Mouse (Mus musculus) v-Abl transformed pro-B cells (cell line): Measurements from ENCODE around the gene Cyp27a1.

ENCODE experiments used
- in situ Hi-C, 2 experiments: fragments of 400-800 bp; cut with MboI; formaldehyde crosslinking; loops; one replicate each; pipeline ENCODE4 v1.15.1; 2025; ENCODE audit not compliant: unreplicated experiment in 2 of 2

The Cyp27a1 gene

DNA sequence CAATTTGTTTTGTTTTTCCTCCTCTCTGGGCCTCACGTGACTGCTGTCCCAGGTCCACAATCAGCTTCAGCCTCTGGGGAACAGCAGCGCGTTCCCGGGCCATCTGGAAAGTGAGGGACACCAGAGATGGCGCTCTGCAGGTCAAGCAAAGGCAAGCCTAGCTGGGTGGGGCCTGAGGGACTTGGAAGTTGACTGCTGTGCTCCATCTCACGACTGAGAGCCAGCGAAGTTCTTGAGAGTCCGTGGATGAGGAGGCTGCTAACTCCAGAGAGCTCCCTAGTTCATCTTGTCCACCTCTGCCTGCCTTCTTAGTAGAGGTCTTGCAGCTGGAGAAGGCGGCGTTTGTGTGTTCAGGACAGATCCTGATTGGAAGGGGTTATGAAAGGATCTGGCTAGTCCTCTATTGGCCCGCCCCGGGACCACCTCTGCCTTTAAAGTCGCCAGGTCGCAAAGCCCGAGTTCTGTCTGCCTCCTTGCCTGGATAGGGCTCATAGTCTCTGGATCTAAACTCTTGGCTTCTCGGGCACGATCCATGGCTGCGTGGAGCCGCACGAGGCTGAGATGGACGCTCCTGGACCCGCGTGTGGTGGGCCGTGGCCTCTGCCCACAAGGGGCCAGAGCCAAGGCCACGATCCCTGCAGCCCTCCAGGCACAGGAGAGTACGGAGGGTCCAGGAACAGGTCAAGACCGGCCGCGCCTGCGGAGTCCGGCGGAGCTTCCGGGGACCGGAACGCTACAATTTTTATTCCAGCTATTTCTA, at the start of gene Cyp27a1:
TSS of gene Cyp27a1 (plus strand) at position 476 of the 760 bp plus-strand sequence.
- in situ Hi-C loops, result no loop called here

DNA sequence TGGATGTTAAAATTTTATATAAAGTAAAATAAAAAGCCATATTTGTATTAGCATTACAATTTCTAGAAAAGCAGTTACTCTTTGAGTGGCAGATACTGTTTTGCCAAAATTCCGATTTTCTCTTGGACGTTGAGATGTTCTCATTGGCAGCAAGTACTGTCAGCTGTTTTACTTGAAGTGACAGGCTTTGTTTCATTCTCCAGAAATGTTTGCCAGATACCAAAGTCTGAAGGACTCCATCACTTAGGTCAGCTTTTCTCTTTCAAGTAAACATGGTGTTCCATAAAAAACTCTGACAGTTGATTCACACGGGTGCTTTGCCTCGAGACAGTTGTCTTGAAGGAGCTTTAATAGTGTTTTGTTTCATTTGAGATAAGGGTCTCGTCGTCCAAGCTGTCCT, 48.2 kb upstream of the Cyp27a1 start:
- in situ Hi-C loops, result loop anchor here in 1 of 2 experiments (10.0 kb wide), 1 partner anchor 160 kb away; the partner anchor contains the start of gene Cnot9

DNA sequence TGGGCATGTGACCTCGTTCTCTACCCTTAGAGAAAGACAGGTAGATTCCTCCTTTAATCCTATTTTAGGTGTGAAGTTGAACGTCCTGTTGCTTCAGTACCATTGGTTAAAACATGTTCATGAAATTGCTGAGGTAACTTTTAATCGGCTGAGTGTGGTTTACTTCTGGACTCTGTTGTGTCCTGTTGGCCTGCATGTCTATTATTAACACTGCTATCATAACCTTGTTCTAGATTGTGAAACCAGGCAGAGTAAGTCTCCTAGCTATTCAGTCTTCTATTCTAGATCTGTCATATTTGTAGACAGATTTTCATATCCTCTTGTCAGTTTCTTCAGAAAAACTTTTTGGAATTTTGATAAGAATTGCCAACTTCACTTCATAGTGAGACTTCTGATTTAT, 45.0 kb upstream of the Cyp27a1 start:
- in situ Hi-C loops, result loop anchor here in 1 of 2 experiments (10.0 kb wide), 1 partner anchor 164 kb away; the partner anchor contains the start of gene Cnot9

DNA sequence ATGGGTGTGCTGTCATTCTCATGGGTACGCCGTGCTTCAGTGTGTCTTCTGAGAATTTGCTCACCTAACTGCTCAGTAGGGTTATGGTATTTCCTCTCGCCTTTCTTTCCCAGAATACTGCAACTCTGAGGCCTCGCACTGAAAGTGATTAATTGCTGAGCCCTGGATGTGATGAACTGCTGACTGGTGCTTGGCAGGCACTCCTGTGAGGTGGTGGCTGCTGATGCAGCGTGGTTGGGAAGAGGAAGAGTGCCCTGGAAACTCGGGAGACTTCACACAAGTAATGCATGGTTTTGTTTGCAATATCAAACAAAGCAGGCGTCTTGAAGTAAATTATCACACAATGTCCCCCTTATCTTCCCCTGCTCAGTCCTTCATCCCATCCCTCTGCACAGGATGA, 40.6 kb upstream of the Cyp27a1 start:
- in situ Hi-C loops, result no loop called here

DNA sequence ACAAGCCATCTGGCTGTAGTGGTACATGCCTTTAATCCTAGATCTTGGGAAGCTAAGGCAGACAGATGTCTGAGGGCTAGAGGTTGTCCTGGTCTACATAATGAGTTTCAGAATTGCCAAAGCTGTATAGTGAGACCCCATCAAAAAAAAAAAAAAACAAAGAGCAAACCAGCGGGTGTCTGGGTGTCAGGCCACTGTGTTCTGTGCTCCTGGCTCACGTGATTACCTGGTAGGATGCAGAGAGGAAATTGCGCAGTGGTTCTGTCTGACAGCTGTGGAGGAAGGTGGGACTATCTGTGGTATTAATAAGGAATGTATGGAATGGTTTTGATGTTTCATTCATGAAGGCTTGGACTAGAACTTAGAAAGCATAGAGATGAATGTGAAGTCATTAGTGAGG, 36.5 kb upstream of the Cyp27a1 start:
- in situ Hi-C loops, result no loop called here

DNA sequence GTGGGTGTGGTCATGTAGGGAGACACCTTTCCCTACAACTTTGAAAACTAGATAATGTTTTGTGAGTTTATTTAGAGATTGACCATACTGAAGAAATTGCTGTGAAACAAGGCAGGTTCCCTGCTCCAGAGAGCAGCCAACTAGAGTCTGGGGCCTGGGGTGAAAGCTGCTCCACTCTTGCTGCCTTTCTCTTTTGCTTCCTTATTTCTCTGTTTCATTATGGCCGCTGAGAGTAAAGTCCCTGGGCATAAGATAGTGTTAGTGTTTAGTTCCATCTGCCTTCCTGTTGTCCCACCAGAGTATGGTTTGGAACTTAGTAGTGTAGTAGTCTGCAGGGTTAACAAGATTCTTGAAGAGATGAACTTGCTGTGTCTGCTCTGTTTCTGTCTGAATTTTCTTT, 35.5 kb upstream of the Cyp27a1 start:
- in situ Hi-C loops, result no loop called here

DNA sequence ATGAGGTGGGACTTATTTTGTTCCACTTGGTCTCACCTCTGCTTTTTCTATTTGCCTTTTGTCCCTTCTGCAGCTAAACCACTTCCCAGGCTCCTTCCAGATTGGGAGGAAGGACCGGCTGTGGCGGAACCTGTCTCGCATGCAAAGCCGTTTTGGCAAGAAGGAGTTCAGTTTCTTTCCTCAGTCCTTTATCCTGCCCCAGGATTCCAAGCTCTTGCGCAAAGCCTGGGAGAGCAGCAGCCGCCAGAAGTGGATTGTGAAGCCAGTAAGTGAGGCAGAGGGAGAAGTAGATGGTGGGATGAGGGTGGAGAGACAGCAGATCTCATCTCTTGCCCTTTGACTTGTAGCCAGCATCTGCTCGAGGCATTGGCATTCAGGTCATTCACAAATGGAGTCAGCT, 26.2 kb upstream of the Cyp27a1 start:
- in situ Hi-C loops, result no loop called here

DNA sequence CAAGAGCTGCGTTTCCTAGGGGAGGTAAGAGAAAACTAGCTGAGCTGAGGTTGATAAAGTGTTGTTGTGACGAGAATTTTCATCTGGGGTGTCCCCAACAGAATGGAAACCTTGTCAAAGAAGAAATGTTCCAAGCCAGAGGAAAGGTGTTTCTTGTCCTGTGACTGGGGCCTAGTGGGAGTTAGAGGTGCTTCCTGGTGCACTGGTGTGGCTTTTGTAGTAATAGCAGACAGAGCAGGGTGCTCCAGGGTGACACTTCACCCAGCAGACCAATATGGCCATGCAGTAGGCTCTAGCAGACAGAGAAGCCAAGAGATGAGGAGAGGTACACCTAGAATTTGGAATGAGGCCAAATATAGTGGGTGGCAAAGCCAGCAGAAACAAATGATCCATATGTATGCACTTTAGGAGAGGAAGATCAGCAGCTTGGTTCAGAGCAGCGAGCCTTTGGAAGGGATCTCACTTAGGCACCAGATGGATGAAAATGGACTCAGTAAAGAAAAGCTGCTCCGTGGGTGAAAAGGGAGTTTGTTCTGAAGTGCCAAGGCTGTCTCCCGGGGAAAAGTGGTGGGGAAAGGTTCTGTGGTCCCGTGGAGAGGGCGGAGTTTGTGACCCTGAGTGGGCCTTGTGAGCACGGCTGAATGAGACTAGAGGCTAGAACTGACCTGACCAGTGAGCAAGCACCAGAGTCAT, 19.3 kb upstream of the Cyp27a1 start:
- in situ Hi-C loops, result no loop called here

DNA sequence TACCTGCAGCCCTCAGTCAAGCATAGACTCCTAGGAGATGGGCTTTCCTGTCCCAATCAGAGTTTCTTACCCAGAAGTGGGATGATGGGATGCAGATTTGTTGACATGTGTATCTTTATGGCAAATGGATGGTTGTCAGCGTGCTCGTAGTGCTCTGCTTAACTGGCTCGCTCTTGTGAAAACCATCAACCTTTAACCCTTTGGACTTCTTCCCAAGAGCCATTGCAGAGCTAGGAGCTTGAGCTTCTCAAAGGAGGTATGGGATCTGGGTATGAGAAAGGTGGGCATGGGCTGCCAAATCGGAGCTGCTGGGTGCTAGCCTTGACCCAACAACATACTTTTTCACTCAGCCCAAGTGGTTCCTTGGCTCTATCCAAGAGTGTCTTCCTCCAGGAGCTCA, 17.5 kb upstream of the Cyp27a1 start:
- in situ Hi-C loops, result no loop called here

DNA sequence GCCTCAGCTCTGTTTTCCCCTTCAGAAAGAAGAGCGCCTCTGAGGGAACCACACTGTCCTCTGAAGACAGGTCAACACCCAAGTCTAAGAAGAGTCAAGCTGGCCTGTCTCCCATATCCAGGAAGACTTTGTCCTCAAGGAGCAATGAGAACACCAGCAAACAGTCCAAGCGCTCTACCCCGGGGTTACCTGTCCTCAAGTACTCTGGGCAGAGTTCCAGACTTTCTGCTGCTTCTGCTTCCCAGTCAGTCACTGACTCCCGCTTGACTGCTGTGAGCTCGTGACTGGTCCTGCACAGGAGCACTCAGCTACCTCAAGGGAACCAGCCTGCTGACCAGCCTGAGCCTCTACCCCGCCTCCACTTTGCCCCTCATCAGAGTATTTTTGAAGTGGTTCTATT, 16.0 kb upstream of the Cyp27a1 start:
- in situ Hi-C loops, result no loop called here

DNA sequence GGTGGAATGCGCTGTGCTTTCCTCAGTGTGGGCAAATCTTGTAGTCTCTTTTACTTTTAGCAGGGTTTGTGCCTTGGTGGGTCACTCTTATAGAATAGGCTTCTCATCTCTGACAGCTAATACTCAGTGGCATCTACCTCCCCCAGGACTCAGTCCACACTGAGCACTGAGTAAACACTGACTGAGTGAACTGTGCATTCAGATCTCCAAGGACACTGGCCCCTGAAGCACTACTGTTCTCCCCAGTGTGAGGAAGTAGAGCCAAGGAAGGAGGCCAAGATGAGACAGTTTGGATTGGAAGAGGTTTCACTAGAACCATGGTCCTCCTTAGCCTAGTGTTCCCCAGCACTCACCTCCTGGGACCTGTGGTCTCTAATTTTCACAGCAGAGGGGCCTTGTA, 15.0 kb upstream of the Cyp27a1 start:
- in situ Hi-C loops, result no loop called here

DNA sequence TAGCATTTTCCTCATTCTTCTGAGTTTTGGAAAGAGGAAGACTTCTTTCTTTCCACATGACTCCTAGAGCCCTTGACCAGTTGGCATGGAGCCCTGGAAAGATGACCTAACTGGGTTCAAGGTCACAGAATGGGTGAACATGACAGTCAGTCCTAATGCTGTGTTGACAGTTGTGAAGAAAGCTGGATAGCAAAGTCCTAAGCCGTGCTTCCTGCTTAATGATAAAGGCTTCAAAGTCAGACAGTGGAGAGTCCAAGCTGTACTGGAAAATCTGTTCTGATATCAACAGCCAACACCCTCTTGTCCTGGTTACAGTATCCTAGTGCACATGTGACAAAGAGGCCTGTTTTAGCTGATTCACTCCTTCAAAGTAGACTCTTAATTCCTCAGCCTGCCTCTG, 14.6 kb upstream of the Cyp27a1 start:
- in situ Hi-C loops, result no loop called here

DNA sequence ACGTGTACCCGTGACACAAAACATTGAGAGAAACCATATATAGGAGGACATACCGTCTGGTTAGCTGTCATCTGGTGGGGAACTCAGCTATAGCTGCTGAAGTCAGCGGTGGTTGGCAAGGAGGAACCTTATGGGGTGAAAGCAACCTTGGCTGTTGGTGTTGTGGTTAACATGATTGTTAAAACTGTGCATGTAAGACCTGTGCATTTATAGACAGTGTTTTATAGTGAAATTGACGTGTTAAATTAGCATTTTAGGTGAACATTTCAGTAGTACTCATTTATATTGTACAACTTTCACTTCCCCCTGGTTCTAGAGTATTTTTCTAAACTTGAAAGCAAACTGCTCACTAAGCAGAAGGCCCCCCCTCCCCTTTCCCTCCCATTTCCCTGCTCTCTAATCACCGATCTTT, 11.2 kb upstream of the Cyp27a1 start:
- in situ Hi-C loops, result no loop called here

DNA sequence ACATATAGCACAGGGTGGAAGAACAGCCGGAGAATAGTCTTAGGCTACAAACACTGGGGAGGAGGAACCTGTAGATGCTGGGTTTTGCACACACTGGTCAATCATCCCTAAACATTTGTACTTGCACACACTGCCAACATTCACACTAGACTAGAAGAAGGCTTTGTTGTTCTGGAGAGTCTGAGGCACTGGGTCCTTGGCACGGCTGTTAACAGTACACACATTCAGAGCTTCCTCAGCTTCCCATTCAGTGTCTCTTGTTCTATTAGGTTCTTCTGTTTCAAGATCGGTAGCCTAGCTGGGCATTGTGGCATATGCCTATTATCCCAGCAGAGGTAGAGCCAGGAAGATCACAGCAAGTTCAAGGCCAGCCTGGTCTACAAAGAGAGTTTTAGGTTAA, 9.2 kb upstream of the Cyp27a1 start:
- in situ Hi-C loops, result no loop called here

DNA sequence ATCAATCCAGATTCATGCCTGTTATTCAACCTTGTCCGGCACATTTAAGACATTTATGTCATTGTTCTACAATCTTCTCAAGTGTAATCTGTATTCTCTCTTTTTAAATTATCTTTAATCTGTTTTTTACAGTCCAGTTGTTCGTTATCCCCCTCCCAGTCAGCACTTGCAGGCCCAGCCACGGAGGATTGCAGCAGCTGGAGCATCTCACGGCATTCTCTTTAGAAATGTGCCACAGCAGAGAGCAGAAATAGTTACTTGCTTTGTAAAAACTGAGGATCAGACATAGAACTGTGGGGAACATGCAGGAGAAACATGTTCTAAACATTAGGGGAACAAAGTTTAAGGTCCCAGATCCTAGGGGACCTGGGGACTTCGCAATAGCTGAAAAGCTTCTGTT, 8.4 kb upstream of the Cyp27a1 start:
- in situ Hi-C loops, result no loop called here

DNA sequence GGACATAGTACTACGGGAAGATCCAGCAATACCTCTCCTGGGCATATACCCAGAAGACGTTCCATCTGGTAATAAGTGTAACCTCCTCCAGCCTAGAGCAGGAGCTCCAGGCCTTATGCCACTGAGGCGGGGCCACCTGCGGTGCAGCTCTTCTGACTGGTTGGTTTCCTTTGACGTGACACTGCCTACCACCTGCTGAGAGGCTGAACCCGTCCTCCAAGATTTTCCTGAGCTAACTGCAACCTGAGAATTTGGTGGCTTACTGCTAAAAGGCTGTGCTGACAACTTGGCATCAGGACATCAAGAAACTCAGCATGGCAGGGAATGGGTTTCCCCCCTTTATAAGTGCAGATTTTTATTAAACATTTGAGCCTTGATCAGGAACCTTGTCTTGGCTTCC, 3.8 kb upstream of the Cyp27a1 start:
- in situ Hi-C loops, result no loop called here

DNA sequence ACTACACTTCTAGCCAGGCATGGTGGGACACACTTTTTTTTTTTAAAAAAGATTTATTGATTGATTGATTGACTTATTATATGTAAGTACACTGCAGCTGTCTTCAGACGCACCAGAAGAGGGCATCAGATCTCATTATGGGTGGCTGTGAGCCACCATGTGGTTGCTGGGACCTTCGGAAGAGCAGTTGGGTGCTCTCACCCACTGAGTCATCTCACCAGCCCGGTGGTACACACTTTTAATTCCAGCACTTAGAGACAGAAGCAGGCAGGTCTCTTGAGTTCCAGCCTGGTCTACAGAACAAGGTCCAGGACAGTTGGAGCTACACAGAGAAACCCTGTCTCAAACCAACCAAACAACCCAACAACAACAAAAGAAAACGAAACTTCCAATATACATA, 1.3 kb upstream of the Cyp27a1 start:
- in situ Hi-C loops, result no loop called here

DNA sequence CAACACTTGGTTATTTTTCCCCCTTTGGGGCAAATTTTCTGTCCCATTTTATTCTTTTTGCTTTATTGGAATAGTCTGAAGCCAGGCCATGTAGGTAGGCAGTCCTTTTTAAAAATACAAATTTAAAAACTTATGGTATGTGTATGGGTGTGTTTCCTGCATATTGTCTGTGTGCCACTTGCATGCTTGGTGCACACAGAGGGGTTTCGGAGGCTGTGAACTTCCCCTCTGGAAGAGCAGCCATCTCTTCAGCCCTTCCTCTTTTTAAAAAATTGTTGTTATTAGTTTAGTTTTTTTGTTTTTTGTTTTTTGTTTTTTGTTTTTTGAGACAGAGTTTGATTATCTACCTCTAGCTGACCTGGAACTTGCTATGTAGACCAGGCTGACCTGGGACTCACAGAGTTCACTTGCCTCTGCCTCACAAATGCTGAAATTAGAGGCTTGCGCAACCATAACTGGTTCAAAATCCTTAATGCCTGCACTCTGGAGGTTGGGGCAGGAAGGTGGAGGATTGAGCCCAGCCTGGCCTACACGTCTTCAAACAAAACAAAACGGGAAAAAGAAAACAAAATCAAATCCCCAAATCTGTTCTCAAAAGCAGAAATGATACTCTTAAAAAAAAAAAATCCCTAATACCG, 794 bp upstream of the Cyp27a1 start:
- in situ Hi-C loops, result no loop called here

DNA sequence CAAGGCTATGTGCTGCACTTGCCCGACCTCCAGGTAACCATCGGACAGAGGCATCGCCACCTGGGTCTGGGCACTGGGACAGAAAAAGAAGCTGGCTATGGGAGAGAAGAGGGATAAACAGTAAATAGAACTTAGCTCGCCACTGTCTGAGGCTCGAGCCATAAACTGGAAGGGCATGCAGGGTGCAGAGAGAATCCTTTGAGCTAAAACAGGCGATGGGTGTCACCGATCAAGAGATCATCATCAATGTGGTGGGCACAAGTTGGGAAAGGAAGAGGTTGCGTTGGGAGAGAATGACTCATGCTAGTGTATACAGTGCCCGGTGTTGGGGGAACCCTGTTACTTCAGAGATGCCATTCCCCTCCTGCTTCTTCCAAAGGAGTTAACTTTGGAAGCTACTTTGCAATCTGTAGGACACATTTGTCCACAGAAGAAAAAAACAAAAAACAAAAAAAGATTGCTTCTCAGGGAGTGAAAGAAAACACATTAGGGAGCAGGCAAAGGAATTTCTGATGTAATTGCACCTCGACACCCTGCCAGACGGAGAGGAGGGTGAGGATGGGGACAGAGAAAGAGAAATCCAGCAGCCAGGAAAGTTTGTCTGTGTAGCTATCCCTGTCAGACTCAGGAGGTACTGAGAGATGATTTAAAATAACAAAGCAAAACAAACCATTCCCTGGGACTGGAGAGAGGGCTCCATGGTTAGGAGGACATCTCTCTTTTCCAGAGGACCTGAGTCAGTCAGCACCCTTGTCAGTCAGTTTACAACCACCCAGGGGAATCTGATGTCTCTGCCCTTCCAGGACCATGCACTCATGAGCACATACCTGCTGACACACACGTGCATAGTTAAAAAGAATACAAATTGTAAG, 721 bp downstream of the Cyp27a1 start:
- in situ Hi-C loops, result no loop called here

DNA sequence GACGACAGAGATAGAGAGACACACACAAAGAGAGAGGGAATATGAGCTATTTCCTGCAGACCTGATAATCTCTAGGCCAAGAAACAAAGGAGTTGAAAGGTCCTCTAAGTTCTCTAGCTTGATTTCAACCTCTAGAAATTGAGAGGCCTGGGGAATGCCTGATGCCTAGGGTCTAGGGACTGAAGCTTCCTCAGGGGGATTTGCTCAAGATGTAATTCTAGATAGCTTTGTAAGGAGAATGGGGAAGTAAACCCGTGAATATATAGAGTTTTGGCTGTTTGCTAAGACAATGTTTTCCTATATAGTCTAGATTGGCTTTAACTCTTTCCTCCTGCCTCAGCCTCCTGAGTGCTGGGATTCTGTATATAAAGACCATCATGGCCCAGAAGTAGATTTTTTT, 1.6 kb downstream of the Cyp27a1 start:
- in situ Hi-C loops, result loop anchor here (5.0 kb wide), 2 partner anchors 37 to 42 kb away; no protein-coding TSS in a partner anchor

DNA sequence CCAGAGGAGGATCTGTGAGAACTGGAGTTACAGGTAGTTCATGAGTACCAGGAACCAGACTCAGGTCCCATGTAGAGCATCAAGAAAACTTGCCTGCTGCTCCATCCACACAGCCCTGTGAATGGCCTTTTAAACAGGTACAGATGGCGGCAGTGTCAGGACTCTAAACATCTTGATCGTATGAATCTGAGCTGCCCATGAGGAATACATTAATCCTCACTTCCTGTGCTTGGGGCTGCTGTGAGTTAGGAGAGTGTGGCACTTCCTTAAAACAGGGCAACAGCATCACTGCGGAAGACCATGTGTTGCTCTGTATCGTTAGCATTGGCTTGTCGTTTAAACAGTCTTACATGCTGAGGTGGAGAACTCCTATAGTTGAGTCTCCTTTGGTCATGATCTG, 2.1 kb downstream of the Cyp27a1 start:
- in situ Hi-C loops, result loop anchor here (5.0 kb wide), 2 partner anchors 37 to 42 kb away; no protein-coding TSS in a partner anchor
